Mouse (Mus musculus) layer of hippocampus, postnatal 25 days (tissue): ENCODE results near the gene Naa80. TPM values are rescaled to one million over a fixed set of nuclear protein-coding genes. Genes with fewer than 3 reads are reported as not detected.
A peak's percentile ranks its signal among the peaks of the same experiment; 100 is the strongest.
"Not testable (repeated sequence)": the region's sequence is repeated elsewhere in the genome, so short reads cannot be mapped to it uniquely, and the experiment has no call there.

Source experiments
- DNase-seq, 2 experiments: peaks; one replicate each; pipeline ENCODE4 v3.0.0; 2022; ENCODE audit warnings: mixed read lengths in 2 of 2, low spot score in 1 of 2; ENCODE audit errors: extremely low spot score in 1 of 2
- total RNA-seq, 2 experiments: library from RNA; stranded (reverse); gene quantifications; 2 replicates each; pipeline ENCODE4 v1.2.3; 2021

Naa80 gene
- total RNA-seq, 2 experiments from 2014 or later, result 11.3 to 13.3 TPM

GRCm38 (mm10) chr9:107550491-107551116, 28.1 kb upstream of the Naa80 start:
- DNase-seq, result no peak

- no peak for DNase-seq
These were observed 27.4 kb upstream of the Naa80 start, which contains the start of gene Rassf1 for GRCm38 (mm10) chr9:107551117-107551889. TSS of gene Rassf1 (plus strand) at chr9:107551555.

- no peak for DNase-seq
These were observed 26.8 kb upstream of the Naa80 start for GRCm38 (mm10) chr9:107551890-107552355.

GRCm38 (mm10) chr9:107552690-107553393, 25.8 kb upstream of the Naa80 start:
- DNase-seq, result no peak

- no peak for DNase-seq
These were observed 25.0 kb upstream of the Naa80 start for GRCm38 (mm10) chr9:107553541-107554318.

GRCm38 (mm10) chr9:107554319-107554825, 24.3 kb upstream of the Naa80 start:
- peak; percentile 77 to 89 for DNase-seq

- no peak for DNase-seq
These were observed 23.6 kb upstream of the Naa80 start for GRCm38 (mm10) chr9:107555031-107555457.

GRCm38 (mm10) chr9:107555701-107556100, 23.0 kb upstream of the Naa80 start:
- no peak for DNase-seq

- no peak for DNase-seq
These were observed 22.3 kb upstream of the Naa80 start for GRCm38 (mm10) chr9:107556346-107556745.

- DNase-seq, result peak; percentile 79 to 83
These were observed 15.6 kb upstream of the Naa80 start, which contains the start of gene Tusc2 for GRCm38 (mm10) chr9:107563029-107563581. TSS of gene Tusc2 (plus strand) at chr9:107563255.

GRCm38 (mm10) chr9:107565556-107565955, 13.1 kb upstream of the Naa80 start:
- not testable (repeated sequence) for DNase-seq

- DNase-seq, result peak; percentile 61 to 85
These were observed 12.5 kb upstream of the Naa80 start for GRCm38 (mm10) chr9:107566041-107566709.

GRCm38 (mm10) chr9:107566855-107567254, 11.8 kb upstream of the Naa80 start:
- DNase-seq, result no peak

GRCm38 (mm10) chr9:107567702-107568319, 10.9 kb upstream of the Naa80 start, which contains the start of gene Hyal2:
TSS of gene Hyal2 (plus strand) at chr9:107567945.
- DNase-seq, result no peak

GRCm38 (mm10) chr9:107568331-107569261, 10.1 kb upstream of the Naa80 start:
- DNase-seq, result peak; percentile 59 to 69

GRCm38 (mm10) chr9:107569270-107569669, 9.4 kb upstream of the Naa80 start:
- DNase-seq, result no peak

GRCm38 (mm10) chr9:107570016-107570415, 8.7 kb upstream of the Naa80 start:
- DNase-seq, result no peak
